Mouse (Mus musculus): ENCODE data around the gene Vrk1. TPM values are rescaled to one million over a fixed set of nuclear protein-coding genes. Genes with fewer than 3 reads are reported as not detected.

The Vrk1 gene
- polyA plus RNA-seq, 1 experiment from 2014 or later = 37.1 TPM

- WGBS = 58% methylated on average over 16 of the region's 16 CpGs
- no peak overlapping the region for H3K27ac ChIP-seq (replicated peaks in 1 of 2; ENCODE audit: control insufficient read depth in 1 of 2, insufficient read depth in 1 of 2, low read depth in 2 of 2, low read length in 2 of 2)
- H3K9me3 ChIP-seq (ENCODE audit: control insufficient read depth, low read length) = peaks cover 3% of the 10 kb centered on the region; the same call in 1 of the 2 replicates
- no peak for ATAC-seq (ENCODE audit: insufficient number of reproducible peaks, insufficient read depth, low FRiP score, low read depth)
- no peak overlapping the region for H3K9ac ChIP-seq (ENCODE audit: low read length)
- no peaks in the 10 kb centered on the region for H3K4me1 ChIP-seq (ENCODE audit: control insufficient read depth in 2 of 2, insufficient read depth in 2 of 2, low read length in 2 of 2)
- H3K27me3 ChIP-seq (ENCODE audit: control insufficient read depth, insufficient read depth, low read length) = no peaks in the 10 kb centered on the region
- no peaks in the 10 kb centered on the region for H3K36me3 ChIP-seq (ENCODE audit: control insufficient read depth, insufficient read depth, low read length)
- H3K4me3 ChIP-seq (ENCODE audit: control insufficient read depth in 1 of 2, insufficient read depth in 1 of 2, low read depth in 1 of 2, low read length in 2 of 2) = no peak overlapping the region
- no peak overlapping the region for H3K4me2 ChIP-seq (ENCODE audit: low read length)
Measured at GRCm38 (mm10) chr12:106102726-106103643, 93.0 kb downstream of the Vrk1 start.

- H3K27me3 ChIP-seq (ENCODE audit: control insufficient read depth, insufficient read depth, low read length) = no peaks in the 10 kb centered on the region
- no peak overlapping the region for H3K27ac ChIP-seq (replicated peaks in 1 of 2; ENCODE audit: control insufficient read depth in 1 of 2, insufficient read depth in 1 of 2, low read depth in 2 of 2, low read length in 2 of 2)
- no peaks in the 10 kb centered on the region for H3K4me1 ChIP-seq (ENCODE audit: control insufficient read depth in 2 of 2, insufficient read depth in 2 of 2, low read length in 2 of 2)
- 81% methylated on average over 14 of the region's 14 CpGs for WGBS
- no peak overlapping the region for H3K4me2 ChIP-seq (ENCODE audit: low read length)
- no peak overlapping the region for H3K4me3 ChIP-seq (ENCODE audit: control insufficient read depth in 1 of 2, insufficient read depth in 1 of 2, low read depth in 1 of 2, low read length in 2 of 2)
- no peaks in the 10 kb centered on the region for H3K36me3 ChIP-seq (ENCODE audit: control insufficient read depth, insufficient read depth, low read length)
- no peak for ATAC-seq (ENCODE audit: insufficient number of reproducible peaks, insufficient read depth, low FRiP score, low read depth)
- no peak overlapping the region for H3K9ac ChIP-seq (ENCODE audit: low read length)
- H3K9me3 ChIP-seq (ENCODE audit: control insufficient read depth, low read length) = no peaks in the 10 kb centered on the region
Measured at GRCm38 (mm10) chr12:106107272-106107671, 97.2 kb downstream of the Vrk1 start.

GRCm38 (mm10) chr12:106115070-106115891 is 105.3 kb downstream of the Vrk1 start:
- Histone ChIP-seq H3K4me2 (ENCODE audit: low read length) (no peak overlapping the region), H3K9ac (ENCODE audit: low read length) (no peak overlapping the region), H3K27ac (replicated peaks in 1 of 2; ENCODE audit: control insufficient read depth in 1 of 2, insufficient read depth in 1 of 2, low read depth in 2 of 2, low read length in 2 of 2) (no peak overlapping the region), H3K4me1 (ENCODE audit: control insufficient read depth in 2 of 2, insufficient read depth in 2 of 2, low read length in 2 of 2) (no peaks in the 10 kb centered on the region), H3K9me3 (ENCODE audit: control insufficient read depth, low read length) (no peaks in the 10 kb centered on the region), H3K4me3 (ENCODE audit: control insufficient read depth in 1 of 2, insufficient read depth in 1 of 2, low read depth in 1 of 2, low read length in 2 of 2) (no peak overlapping the region), H3K27me3 (ENCODE audit: control insufficient read depth, insufficient read depth, low read length) (no peaks in the 10 kb centered on the region), H3K36me3 (ENCODE audit: control insufficient read depth, insufficient read depth, low read length) (no peaks in the 10 kb centered on the region)
- no peak for ATAC-seq (ENCODE audit: insufficient number of reproducible peaks, insufficient read depth, low FRiP score, low read depth)
- 43% methylated on average over 6 of the region's 6 CpGs for WGBS

DNA sequence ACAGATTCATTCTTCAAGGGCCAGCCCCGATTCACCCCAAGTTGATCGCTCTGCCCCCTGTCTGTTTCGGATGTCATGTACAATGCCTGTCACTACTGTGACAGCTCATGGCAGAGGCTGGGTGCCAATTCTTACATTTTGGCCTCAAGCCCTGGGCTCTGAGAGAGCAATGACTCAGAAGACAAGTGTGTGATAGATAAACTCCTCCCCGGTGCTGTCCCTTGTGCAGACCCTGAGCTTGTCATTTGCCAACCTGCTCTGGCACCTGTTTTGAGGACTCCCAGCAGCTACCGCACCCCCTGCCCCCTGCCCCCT is 105.8 kb downstream of the Vrk1 start:
- 59% methylated on average over 5 of the region's 5 CpGs for WGBS

DNA sequence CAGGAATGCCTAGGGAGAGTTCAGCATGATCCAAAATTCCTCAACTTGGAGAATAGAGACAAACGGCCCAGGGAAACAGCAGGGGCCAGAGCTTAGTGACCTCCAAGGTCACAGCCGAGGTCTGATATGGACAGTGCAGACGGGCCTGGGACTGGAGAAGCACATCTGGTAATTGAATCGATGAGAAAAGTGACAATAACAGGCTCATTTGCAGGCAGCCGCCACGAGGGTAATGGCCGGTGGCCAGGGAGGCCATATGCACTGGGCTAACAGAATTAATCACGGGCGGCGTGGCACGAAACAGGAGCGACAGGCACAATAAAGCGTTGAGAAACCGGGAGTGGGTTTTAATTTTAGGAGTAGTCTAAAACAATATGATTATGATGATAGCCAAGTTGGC is 113.2 kb downstream of the Vrk1 start:
- no peak overlapping the region for H3K4me3 ChIP-seq (ENCODE audit: control insufficient read depth in 1 of 2, insufficient read depth in 1 of 2, low read depth in 1 of 2, low read length in 2 of 2)
- H3K27ac ChIP-seq (replicated peaks in 1 of 2; ENCODE audit: control insufficient read depth in 1 of 2, insufficient read depth in 1 of 2, low read depth in 2 of 2, low read length in 2 of 2) = no peak overlapping the region
- no peaks in the 10 kb centered on the region; a peak in 1 of 4 replicates for H3K4me1 ChIP-seq (ENCODE audit: control insufficient read depth in 2 of 2, insufficient read depth in 2 of 2, low read length in 2 of 2)
- no peak overlapping the region for H3K9ac ChIP-seq (ENCODE audit: low read length)
- no peaks in the 10 kb centered on the region for H3K27me3 ChIP-seq (ENCODE audit: control insufficient read depth, insufficient read depth, low read length)
- no peaks in the 10 kb centered on the region for H3K36me3 ChIP-seq (ENCODE audit: control insufficient read depth, insufficient read depth, low read length)
- ATAC-seq (ENCODE audit: insufficient number of reproducible peaks, insufficient read depth, low FRiP score, low read depth) = no peak
- WGBS = 77% methylated on average over 14 of the region's 14 CpGs
- H3K4me2 ChIP-seq (ENCODE audit: low read length) = no peak overlapping the region
- H3K9me3 ChIP-seq (ENCODE audit: control insufficient read depth, low read length) = no peaks in the 10 kb centered on the region

More for the DNA sequence above, 105.8 kb downstream of the Vrk1 start:
- Histone ChIP-seq H3K9ac (ENCODE audit: low read length) (no peak overlapping the region), H3K4me3 (ENCODE audit: control insufficient read depth in 1 of 2, insufficient read depth in 1 of 2, low read depth in 1 of 2, low read length in 2 of 2) (no peak overlapping the region), H3K27me3 (ENCODE audit: control insufficient read depth, insufficient read depth, low read length) (no peaks in the 10 kb centered on the region), H3K36me3 (ENCODE audit: control insufficient read depth, insufficient read depth, low read length) (no peaks in the 10 kb centered on the region), H3K4me1 (ENCODE audit: control insufficient read depth in 2 of 2, insufficient read depth in 2 of 2, low read length in 2 of 2) (no peaks in the 10 kb centered on the region), H3K27ac (replicated peaks in 1 of 2; ENCODE audit: control insufficient read depth in 1 of 2, insufficient read depth in 1 of 2, low read depth in 2 of 2, low read length in 2 of 2) (no peak overlapping the region), H3K9me3 (ENCODE audit: control insufficient read depth, low read length) (no peaks in the 10 kb centered on the region), H3K4me2 (ENCODE audit: low read length) (no peak overlapping the region)
- no peak for ATAC-seq (ENCODE audit: insufficient number of reproducible peaks, insufficient read depth, low FRiP score, low read depth)

DNA sequence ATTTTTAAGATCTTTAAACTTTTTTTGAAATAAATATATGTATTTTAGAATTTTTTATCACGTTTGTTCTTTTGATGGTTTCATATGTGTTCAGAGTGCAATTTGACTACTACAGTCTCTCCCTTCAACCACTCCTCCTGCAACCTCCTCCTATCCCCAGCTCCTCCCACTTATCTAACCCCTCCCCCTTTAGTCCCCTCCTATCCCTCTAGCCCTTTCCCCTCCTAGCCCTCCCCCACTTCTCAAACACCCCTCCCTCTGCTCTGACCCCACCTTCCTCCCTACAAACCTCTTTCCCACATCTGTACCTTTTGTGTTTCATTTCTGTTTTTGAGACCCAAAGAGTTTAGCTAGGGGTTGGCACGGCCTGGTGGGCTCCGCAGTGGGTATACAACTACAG is 114.6 kb downstream of the Vrk1 start:
- Histone ChIP-seq H3K4me2 (ENCODE audit: low read length) (no peak overlapping the region), H3K4me3 (ENCODE audit: control insufficient read depth in 1 of 2, insufficient read depth in 1 of 2, low read depth in 1 of 2, low read length in 2 of 2) (no peak overlapping the region), H3K9ac (ENCODE audit: low read length) (no peak overlapping the region), H3K4me1 (ENCODE audit: control insufficient read depth in 2 of 2, insufficient read depth in 2 of 2, low read length in 2 of 2) (no peaks in the 10 kb centered on the region; a peak in 1 of 4 replicates), H3K27ac (replicated peaks in 1 of 2; ENCODE audit: control insufficient read depth in 1 of 2, insufficient read depth in 1 of 2, low read depth in 2 of 2, low read length in 2 of 2) (no peak overlapping the region), H3K9me3 (ENCODE audit: control insufficient read depth, low read length) (no peaks in the 10 kb centered on the region), H3K27me3 (ENCODE audit: control insufficient read depth, insufficient read depth, low read length) (no peaks in the 10 kb centered on the region), H3K36me3 (ENCODE audit: control insufficient read depth, insufficient read depth, low read length) (no peaks in the 10 kb centered on the region)
- WGBS = 80% methylated on average over 3 of the region's 3 CpGs
- ATAC-seq (ENCODE audit: insufficient number of reproducible peaks, insufficient read depth, low FRiP score, low read depth) = no peak
